26 mouse cellular contexts compared by ENCODE assay signal in the genomic region with DNA sequence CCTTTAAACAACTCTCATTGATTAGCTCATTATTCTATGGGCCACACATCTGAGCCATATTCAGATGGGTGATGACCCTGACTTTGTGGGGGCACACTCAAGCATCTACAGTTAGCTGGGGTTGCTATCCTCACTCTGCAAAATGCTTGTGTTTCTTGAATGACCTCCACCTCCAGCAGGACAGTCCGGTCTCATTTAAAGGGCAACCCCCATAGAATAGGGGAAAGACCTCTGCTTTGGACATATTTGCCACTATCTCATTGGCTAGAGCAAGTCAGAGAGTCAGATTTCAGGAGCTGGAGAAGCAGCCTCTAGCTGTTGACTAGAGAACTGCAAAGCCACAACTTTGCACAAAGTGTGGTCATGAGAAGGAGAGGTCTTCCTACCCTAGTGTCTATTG. TPM values are rescaled to one million over a fixed set of nuclear protein-coding genes. Genes with fewer than 3 reads are reported as not detected.
DNase-seq lines count a peak whose midpoint lies in the region; ATAC-seq and TF ChIP-seq lines count a peak whose summit lies in the region.
"Had no signal": no experiment of that assay in that cellular context is flagged by ENCODE, and none has a peak within 500 bp of the region (broad histone marks: within the 10 kb centered on the region; RNA-seq: fewer than 3 reads in every experiment).

No protein-coding gene starts in this region.

- 85% methylated on average over 1 of the region's 1 CpGs for WGBS in heart, adult 2 months
- WGBS in midbrain, postnatal 0 days = 83% methylated on average over 1 of the region's 1 CpGs
- WGBS in midbrain, embryonic 10.5 days = 76% methylated on average over 1 of the region's 1 CpGs
- 55% methylated on average over 1 of the region's 1 CpGs for WGBS in hindbrain, embryonic 15.5 days

- no peak overlapping the region for H3K27ac ChIP-seq in heart, adult 2 months
- H3K27ac ChIP-seq in midbrain, postnatal 0 days (ENCODE audit: low read depth, low read length) = no peak overlapping the region
- H3K27ac ChIP-seq in midbrain, embryonic 10.5 days (replicated peaks) = no peak overlapping the region
- peak overlapping the region; percentile 68; the same call in 1 of the 2 replicates for H3K27ac ChIP-seq in hindbrain, embryonic 15.5 days (replicated peaks)
- H3K27ac ChIP-seq: embryonic facial prominence, embryonic 12.5 days; forebrain, embryonic 15.5 days; kidney, embryonic 15.5 days; limb, embryonic 15.5 days had no signal

- H3K36me3 ChIP-seq in heart, adult 2 months (ENCODE audit: control insufficient read depth, insufficient read depth, low read length) = no peaks in the 10 kb centered on the region
- H3K36me3 ChIP-seq in midbrain, postnatal 0 days (ENCODE audit: insufficient read depth, low read length) = peaks cover 5% of the 10 kb centered on the region; the same call in 1 of the 2 replicates
- H3K36me3 ChIP-seq in midbrain, embryonic 10.5 days = peaks cover 6% of the 10 kb centered on the region
- H3K36me3 ChIP-seq in hindbrain, embryonic 15.5 days = peaks cover 4% of the 10 kb centered on the region; the same call in 1 of the 2 replicates
- H3K36me3 ChIP-seq: embryonic facial prominence, embryonic 12.5 days; forebrain, embryonic 15.5 days; limb, embryonic 15.5 days had no signal

- no peaks in the 10 kb centered on the region for H3K4me1 ChIP-seq in heart, adult 2 months (ENCODE audit: control insufficient read depth, insufficient read depth, low read length)
- H3K4me1 ChIP-seq in midbrain, postnatal 0 days (ENCODE audit: insufficient read depth, low read length) = no peaks in the 10 kb centered on the region
- no peaks in the 10 kb centered on the region; the same call in 1 of the 2 replicates for H3K4me1 ChIP-seq in midbrain, embryonic 10.5 days
- H3K4me1 ChIP-seq in hindbrain, embryonic 15.5 days (replicated peaks) = peaks cover 14% of the 10 kb centered on the region
- H3K4me1 ChIP-seq: embryonic facial prominence, embryonic 12.5 days; heart, embryonic 12.5 days; kidney, embryonic 15.5 days had no signal

- no peaks in the 10 kb centered on the region for H3K27me3 ChIP-seq in heart, adult 2 months (ENCODE audit: control insufficient read depth, insufficient read depth, low read length)
- H3K27me3 ChIP-seq in midbrain, postnatal 0 days (ENCODE audit: insufficient read depth, low read length) = no peaks in the 10 kb centered on the region
- H3K27me3 ChIP-seq in midbrain, embryonic 10.5 days (ENCODE audit: low read depth, poor library complexity, severe bottlenecking) = no peaks in the 10 kb centered on the region
- no peaks in the 10 kb centered on the region for H3K27me3 ChIP-seq in hindbrain, embryonic 15.5 days
- H3K27me3 ChIP-seq: embryonic facial prominence, embryonic 12.5 days; forebrain, embryonic 15.5 days; heart, embryonic 12.5 days; kidney, embryonic 15.5 days; limb, embryonic 15.5 days had no signal

- no peak overlapping the region for H3K4me3 ChIP-seq in heart, adult 2 months
- no peak overlapping the region for H3K4me3 ChIP-seq in midbrain, postnatal 0 days (ENCODE audit: low read depth, low read length)
- no peak overlapping the region for H3K4me3 ChIP-seq in midbrain, embryonic 10.5 days
- no peak overlapping the region for H3K4me3 ChIP-seq in hindbrain, embryonic 15.5 days
- H3K4me3 ChIP-seq: embryonic facial prominence, embryonic 12.5 days; forebrain, embryonic 15.5 days; heart, embryonic 12.5 days; kidney, embryonic 15.5 days; limb, embryonic 15.5 days had no signal

- no peak for TF ChIP-seq POLR2A in heart, adult 2 months (IDR thresholded peaks at IDR 0.05; ENCODE audit: insufficient read depth, low read depth, low read length)

- no peak overlapping the region for H3K9ac ChIP-seq in heart, adult 2 months (ENCODE audit: low read depth, low read length)
- no peak overlapping the region for H3K9ac ChIP-seq in midbrain, postnatal 0 days (replicated peaks; ENCODE audit: low read length, poor library complexity, severe bottlenecking)
- no peak overlapping the region for H3K9ac ChIP-seq in hindbrain, embryonic 15.5 days
- H3K9ac ChIP-seq: embryonic facial prominence, embryonic 12.5 days; forebrain, embryonic 15.5 days; heart, embryonic 12.5 days; kidney, embryonic 15.5 days; limb, embryonic 15.5 days had no signal

- intact Hi-C loops in heart, adult 2 months (cut with DNase I) = no loop called here
- intact Hi-C loops in heart, postnatal 36 days (cut with DNase I) = no loop called here

- no peaks in the 10 kb centered on the region for H3K79me2 ChIP-seq in heart, adult 2 months (replicated peaks; ENCODE audit: control insufficient read depth, insufficient read depth, low read length)

- no peak for TF ChIP-seq EP300 in heart, adult 2 months (IDR thresholded peaks at IDR 0.05; ENCODE audit: insufficient read depth, low read depth, low read length)

- no peak for DNase-seq in heart, adult 2 months
- no peak for DNase-seq in heart, postnatal 36 days
- no peak for DNase-seq in midbrain, postnatal 0 days (ENCODE audit: low spot score)
- DNase-seq in midbrain, embryonic 10.5 days (ENCODE audit: low spot score) = no peak
- DNase-seq in natural killer cell, adult 2 months (ENCODE audit: low spot score in 2 of 2) = no peak
- DNase-seq: B cell, adult 2 months; cerebellum, adult 2 months; cerebellum, postnatal 36 days; gastrocnemius, postnatal 25 days; layer of hippocampus, postnatal 36 days; lung, postnatal 14 days; thymus, postnatal 4 days had no signal

- no peak for ATAC-seq in midbrain, postnatal 0 days (ENCODE audit: low FRiP score)
- no peak for ATAC-seq in hindbrain, embryonic 15.5 days (ENCODE audit: low FRiP score, low read depth)
- ATAC-seq in inflammation-experienced regulatory T-cells, adult 6 months = no peak
- ATAC-seq: forebrain, embryonic 15.5 days; intestine, embryonic 16.5 days; midbrain, embryonic 16.5 days had no signal

- H3K4me2 ChIP-seq in midbrain, postnatal 0 days (ENCODE audit: low read depth, low read length, poor library complexity, severe bottlenecking) = no peak overlapping the region
- no peak overlapping the region for H3K4me2 ChIP-seq in hindbrain, embryonic 15.5 days
- H3K4me2 ChIP-seq: embryonic facial prominence, embryonic 12.5 days; forebrain, embryonic 15.5 days; heart, embryonic 12.5 days; kidney, embryonic 15.5 days; limb, embryonic 15.5 days had no signal

- 0 out of 2 replicates have a peak, but pooled peaks have one; percentile 3 for TF ChIP-seq CTCF in heart, adult 2 months (IDR thresholded peaks at IDR 0.05)
- peak; percentile 37; the same call in 1 of the 2 replicates for TF ChIP-seq CTCF in midbrain, postnatal 0 days (IDR thresholded peaks at IDR 0.05)

- H3K9me3 ChIP-seq in midbrain, postnatal 0 days (ENCODE audit: low read length) = no peaks in the 10 kb centered on the region
- H3K9me3 ChIP-seq in midbrain, embryonic 10.5 days (replicated peaks) = no peaks in the 10 kb centered on the region
- H3K9me3 ChIP-seq in hindbrain, embryonic 15.5 days = no peaks in the 10 kb centered on the region
- H3K9me3 ChIP-seq: embryonic facial prominence, embryonic 12.5 days; forebrain, embryonic 15.5 days; heart, embryonic 12.5 days; kidney, embryonic 15.5 days; limb, embryonic 15.5 days had no signal

RNA-seq across cellular contexts. Expression of gene Lamp5, which starts 52.7 kb away (rescaled TPM):
- total RNA-seq in heart, adult 2 months (2021) = under 1 TPM in 1 of 2 experiments, not detected in 1; 0.20 TPM
- polyA plus RNA-seq in heart, adult 2 months (2012; rRNA removed) = 0.12 TPM in 1 of 2 replicates, not detected in the other
- not detected for total RNA-seq in heart, postnatal 36 days (2021)
- total RNA-seq in midbrain, postnatal 0 days (2014; rRNA removed) = 3.7 and 8.2 TPM in 2 replicates
- 4.6 and 7.1 TPM in 2 replicates for polyA plus RNA-seq in midbrain, postnatal 0 days (2015; fragmentation: Nextera tagmentation; extraction: Ambion mirVana)
- polyA plus RNA-seq in midbrain, embryonic 10.5 days (2016; fragmentation: Nextera tagmentation; extraction: Ambion mirVana) = 1.3 and 2.7 TPM in 2 replicates
- 168 and 193 TPM in 2 replicates for polyA plus RNA-seq in hindbrain, embryonic 15.5 days (2015; fragmentation: Nextera tagmentation; extraction: Ambion mirVana)
- polyA plus RNA-seq in inflammation-experienced regulatory T-cells, adult 6 months (2017; shearing (Covaris generic)) = not detected
- total RNA-seq: adrenal gland, adult 18-20 months; adrenal gland, postnatal 4 days; gastrocnemius, postnatal 25 days; heart, postnatal 25 days; megakaryocyte, adult 5-6 weeks had no signal
- polyA plus RNA-seq: intestine, embryonic 16.5 days; large intestine, adult 2 months had no signal

Comparison
In these comparisons a context has a peak if more than half of its experiments do, and no peak if none do; other contexts are left out.
1. RNA of gene Lamp5, which starts 52.7 kb away (polyA plus RNA-seq): 168 to 193 TPM in hindbrain, embryonic 15.5 days; 4.6 to 7.1 TPM in midbrain, postnatal 0 days, 1.3 to 2.7 TPM in midbrain, embryonic 10.5 days, 0.12 TPM in heart, adult 2 months and not detected in inflammation-experienced regulatory T-cells, adult 6 months; every median in the first group is over 10 times any median in the second.